Mouse (Mus musculus) thymus, postnatal 14 days (tissue): ENCODE data around the gene Tnfrsf25.
A peak's percentile ranks its signal among the peaks of the same experiment; 100 is the strongest.

Experiments
- DNase-seq: peaks from one replicate; pipeline ENCODE4 v3.0.0; 2021

Tnfrsf25 gene

DNA sequence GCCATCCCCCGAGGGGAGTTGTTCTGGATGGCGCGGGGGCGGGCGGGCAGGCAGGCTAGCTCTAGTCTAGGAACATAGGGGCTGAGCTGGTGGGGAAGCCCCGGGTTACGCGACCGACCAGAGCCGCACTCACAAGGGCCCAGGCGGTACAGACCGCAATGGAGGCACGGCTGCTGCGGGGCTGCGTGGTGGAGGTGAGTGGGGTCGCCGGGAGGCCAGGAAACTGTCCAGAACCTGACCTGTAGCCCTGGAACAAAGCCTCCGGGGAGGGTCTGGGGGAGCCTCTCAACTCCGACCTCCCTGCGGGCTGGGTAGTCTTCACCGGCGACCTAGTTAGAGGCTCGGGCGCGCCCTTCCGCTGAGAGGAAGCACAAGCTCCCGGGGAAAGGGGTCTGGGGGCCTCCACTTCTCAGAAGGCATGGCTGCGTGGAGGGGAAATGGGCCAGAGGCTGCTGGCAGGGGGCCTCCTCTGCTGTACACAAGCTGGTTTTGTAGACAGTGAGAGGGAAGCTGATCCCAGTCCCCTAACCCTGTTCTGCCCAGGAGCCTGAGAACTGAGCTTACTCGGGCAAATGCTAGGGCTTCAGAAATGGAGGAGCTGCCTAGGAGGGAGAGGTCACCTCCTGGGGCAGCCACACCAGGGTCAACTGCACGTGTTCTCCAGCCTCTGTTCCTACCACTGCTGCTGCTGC lies at the start of gene Tnfrsf25:
TSS of gene Tnfrsf25 (plus strand) at position 14 of the 692 bp plus-strand sequence.
- peak; percentile 83 for DNase-seq

DNA sequence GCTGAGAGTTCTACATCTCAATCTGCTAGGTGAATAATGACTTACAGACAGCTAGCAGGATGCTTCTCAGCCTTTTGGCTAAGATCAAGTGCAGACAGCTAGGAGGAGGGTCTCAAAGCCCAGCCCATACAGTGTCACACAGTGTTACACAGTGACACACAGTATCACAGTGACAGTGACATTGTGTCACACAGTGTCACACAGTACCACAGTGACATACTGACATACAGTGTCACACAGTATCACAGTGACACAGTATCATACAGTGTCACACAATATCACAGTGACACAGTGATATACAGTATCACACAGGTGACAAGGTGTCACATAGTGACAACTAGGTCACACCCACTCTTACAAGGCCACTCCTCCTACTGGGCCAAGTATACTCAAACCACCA lies 48.5 kb upstream of the Tnfrsf25 start:
- no peak for DNase-seq

DNA sequence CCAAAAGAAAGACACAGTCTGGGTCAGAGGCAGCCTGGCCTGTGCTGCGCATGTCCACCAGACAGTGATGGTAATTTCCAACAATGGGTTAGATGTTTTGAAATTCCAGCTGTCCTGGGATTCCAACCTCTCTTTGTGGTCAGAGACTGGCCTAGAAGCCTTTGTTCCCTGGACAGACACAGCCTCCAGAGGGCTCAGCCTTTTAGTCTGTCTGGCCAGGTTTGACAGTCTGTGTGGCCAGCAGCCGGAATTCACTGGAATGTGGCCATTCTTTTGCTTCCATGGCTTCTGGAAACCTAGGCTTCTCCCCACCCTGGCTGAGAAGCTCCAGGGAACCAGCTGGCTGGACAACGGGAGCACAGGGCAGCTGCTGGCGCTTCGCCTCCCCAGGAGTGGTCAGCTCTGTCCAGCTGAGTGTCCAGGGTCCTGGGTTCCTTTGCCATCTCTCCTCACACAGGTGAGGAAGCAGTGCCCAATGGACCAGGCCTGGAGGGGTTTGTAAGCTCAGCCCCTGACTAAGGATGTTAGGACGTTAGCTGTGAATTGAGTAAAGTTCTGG lies 47.5 kb upstream of the Tnfrsf25 start:
- no peak for DNase-seq

DNA sequence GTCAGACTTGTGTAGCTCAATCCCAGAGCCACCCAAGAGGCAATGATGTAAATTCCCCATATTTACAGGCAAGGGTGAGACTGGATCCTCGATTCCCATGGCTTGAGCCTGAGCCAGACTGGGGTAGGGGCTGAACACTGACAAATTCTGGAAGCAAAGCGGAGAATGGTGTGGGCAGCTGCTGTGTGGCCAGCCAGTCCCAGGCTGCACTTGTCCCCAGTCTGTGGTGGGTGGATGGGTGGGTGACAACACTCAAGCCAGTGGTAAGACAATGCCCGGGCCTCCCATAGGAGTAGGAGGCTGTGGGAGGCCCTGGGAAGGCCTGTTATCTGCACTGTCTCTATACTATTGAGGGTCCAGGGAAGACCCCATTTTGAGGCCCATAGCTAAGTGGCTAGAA lies 46.5 kb upstream of the Tnfrsf25 start:
- DNase-seq: no peak

DNA sequence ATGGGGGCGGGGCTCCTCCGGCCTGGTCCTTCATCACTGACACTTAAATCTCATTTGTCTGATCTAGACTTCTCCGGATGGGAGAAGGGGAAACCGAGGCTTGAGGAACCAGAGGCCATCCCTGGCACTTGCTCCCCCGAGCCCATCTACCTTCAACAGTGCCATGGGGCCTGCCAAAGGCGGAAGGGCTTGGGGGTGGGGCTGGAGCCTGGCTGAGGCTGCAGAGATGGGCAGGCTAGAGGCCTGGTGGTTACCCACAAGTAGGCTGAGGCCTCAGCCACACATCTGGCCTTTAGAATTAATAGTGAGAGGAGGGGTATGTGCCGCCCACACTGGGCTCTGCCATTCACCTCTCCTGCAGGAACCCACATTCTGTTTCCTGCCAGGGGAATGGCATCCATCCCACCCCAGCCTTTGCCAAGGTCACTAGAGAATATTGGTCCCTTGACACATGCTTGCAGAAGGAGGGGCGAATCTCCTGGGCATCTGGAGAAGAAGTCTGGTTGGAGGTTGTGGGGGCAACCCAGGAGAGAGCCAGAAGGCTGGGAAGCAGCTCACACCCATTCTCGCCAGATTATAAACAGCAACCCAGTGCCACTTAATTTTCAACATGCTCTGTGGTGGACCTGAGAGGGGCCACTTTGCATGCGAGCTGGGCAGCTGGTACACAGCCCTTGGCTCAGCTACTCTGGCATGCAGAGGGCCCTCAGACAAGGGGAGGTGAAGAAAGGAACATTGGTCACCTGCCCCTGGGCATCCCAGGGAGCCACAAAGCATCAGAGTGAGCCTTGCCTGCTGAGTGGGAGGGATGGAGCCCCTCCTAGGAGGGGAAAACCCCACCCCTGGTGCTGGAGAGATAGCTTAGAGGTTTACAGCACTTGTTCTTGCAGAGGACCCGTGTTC lies 45.0 kb upstream of the Tnfrsf25 start:
- DNase-seq: no peak

DNA sequence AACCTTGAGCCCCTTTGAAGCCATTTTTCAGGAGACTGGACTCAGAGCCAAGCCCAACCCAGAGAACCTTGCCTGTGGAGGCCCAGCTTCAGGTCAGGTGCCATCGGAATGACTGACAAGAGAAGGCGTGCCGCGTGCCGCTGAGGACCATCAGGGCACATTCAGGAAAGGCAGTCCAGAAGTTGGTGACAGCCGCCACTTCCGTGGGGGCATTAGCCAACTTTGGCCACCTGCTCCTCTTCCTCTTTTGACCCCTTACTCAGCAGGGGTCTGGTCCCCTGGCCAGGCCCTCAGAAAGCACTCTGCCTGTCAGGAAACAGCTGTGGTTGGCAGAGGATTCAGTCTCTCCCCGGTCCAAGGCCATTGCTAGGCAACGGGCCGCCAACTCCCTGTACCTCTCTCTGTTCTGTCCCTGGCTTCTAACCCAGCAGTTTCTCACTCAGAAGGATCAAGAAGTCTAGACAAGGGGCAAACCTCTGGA lies 43.6 kb upstream of the Tnfrsf25 start, which contains the start of gene Plekhg5:
TSS of gene Plekhg5 (plus strand) at position 378 of the 481 bp plus-strand sequence.
- DNase-seq: no peak

DNA sequence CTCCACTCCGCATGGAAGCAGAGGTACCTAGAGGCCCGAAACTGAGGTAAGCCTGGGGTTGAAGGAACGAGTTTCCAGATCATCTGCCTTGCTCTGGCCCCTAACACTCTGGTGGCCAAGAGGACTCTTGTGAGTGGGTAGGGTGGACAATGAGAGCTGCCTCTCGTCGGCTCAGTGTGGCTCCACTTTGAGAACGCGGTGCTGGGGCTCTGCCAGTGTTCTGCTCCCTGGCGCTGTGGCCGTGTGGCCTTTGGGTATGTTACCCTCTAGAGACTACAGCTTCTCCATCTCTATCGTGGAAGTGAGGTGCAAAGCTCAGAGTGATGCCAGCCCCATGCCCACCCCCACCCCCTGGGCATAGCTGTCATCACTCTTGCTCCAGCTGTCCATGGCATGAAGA lies 43.1 kb upstream of the Tnfrsf25 start:
- DNase-seq: no peak

DNA sequence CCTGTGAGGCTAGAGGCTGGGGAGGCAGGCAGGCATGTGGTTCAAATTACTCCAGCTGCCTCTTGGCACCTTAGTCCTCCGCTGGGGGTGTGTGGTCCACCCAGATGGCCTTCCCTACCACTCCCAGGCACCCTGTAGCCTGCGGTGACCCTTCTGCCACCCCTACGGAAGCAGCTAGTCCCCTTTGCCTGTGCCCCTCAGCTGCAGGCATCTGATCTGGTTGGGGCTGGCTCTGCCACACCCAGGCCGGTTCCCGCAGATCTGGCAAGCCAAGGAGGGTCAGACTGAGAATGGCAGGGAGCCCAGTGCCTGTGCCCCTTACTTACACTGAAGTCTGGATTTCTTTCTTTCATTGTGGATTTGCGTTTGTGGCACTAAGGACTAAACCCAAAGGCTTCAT lies 42.0 kb upstream of the Tnfrsf25 start:
- DNase-seq: no peak

DNA sequence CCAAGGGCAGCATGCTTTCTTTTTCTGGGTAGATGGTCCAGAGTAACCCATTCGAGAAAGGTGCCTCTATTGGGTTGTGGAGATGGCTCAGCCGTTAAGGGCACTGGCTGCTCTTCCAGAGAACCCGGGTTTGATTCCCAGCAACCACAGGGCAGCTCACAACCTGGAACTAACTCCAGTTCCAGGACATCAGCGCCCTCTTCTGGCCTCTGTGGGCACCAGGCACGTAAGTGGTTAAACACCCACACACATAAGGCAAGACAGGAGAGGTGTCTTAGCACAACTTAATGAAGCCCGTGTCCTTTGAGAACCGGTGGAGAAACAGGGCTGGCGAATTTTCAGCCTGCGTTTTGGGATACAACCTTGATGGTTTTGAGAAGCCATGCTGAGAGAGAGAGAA lies 41.2 kb upstream of the Tnfrsf25 start:
- no peak for DNase-seq

DNA sequence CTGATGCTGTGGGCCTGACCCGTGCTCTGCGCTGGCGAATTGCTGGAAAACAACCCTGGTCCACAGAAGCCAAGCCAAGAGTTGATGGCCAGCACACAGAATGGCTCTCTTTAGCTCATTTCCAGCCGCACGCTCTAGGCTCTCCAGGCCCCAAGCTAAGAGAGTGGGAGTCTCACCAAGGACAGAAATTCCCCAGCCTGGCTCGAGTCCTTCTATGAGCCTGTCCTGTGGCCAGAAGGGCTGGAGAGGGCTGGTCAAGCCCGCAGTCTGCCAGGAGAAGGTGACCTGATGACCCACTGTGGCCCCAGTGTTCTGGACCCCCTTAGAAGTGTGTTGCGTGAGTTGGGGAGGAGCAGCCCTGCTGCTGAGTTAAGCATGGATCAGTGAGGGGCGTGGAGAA lies 38.5 kb upstream of the Tnfrsf25 start:
- no peak for DNase-seq

DNA sequence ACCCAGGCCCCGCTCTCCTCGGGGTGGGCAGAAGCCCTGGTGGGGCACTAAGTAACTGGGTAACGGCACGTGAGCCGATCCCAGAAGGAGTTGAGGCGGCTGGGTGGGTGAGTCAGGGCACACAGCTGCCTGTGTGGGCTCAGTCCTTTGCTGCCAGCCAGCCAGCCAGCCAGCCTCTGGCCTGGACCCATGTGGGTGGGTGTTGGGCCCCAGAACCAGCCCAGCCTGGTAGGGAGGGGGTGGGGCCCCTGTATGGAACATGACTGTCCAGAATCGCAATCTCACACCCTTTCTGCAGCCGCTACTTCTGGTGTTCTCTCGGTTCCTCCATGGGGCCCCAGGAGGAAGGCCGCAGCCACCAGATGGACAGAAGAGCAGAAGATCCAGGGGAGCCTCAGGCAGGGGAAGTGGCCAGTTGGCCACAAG lies 37.6 kb upstream of the Tnfrsf25 start:
- DNase-seq: no peak

DNA sequence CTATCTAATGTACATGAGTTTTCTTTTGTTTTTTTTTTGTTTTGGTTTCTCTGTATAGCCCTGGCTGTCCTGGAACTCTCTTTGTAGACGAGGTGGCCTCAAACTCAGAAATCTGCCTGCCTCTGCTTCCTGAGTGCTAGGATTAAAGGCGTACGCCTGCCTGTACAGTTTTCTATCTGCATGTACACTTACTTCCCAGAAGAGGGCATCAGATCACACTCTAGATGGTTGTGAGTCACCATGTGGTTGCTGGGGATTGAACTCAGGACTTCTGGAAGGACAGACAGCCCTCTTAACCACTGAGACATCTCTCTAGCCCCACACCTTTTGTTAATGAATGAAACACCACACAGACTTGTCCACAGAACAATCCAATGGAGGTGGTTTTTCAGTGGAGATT lies 36.5 kb upstream of the Tnfrsf25 start:
- no peak for DNase-seq

DNA sequence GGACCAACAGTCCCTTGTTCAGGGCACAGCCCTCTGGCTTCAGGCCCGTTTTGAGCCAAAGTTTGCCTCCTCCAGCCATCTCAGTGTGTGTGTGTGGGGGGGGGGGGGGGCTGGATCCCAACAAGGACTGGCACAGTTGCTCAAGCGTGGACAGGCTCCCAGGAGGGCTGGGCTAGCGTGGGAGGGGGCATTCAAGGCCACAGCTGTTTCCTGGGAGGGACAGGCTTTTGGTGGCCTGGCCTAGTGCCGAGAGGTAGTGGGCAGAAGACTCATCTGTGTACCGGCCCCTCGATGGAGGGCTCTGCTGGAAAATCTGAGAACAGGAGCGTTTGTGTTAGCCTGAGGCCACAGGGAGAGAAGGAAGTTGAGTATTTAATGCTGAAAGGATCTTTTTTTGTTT lies 35.8 kb upstream of the Tnfrsf25 start:
- no peak for DNase-seq

DNA sequence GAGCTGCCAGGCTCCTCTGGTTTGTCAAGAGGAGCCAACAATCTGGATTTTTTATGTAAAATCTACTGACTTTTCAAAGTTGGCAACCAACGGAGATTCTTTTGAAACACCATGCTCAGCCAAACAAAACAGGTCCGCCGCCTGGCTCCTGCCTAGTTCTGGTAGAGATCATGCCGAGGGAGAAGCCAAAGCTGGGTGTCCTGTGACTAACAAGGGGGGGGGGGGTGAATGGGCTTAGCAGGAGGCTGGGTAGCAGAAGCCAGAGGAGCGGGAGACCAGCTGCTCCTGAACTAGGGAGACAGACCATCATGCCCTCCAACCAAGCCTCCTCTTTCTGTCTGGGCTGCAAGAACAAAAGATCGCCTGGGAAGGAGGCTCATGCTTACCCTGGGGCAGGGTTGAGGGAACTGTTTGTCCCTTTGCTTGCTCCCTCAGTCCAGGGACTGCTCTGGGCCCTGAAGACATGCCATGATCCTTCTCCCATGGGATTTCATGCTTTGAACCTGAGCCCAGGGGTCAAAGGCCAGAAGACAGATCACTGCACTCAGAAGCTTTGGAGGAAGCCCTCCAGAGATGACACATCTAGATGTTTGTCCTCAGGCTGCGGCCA lies 32.0 kb upstream of the Tnfrsf25 start:
- no peak for DNase-seq

DNA sequence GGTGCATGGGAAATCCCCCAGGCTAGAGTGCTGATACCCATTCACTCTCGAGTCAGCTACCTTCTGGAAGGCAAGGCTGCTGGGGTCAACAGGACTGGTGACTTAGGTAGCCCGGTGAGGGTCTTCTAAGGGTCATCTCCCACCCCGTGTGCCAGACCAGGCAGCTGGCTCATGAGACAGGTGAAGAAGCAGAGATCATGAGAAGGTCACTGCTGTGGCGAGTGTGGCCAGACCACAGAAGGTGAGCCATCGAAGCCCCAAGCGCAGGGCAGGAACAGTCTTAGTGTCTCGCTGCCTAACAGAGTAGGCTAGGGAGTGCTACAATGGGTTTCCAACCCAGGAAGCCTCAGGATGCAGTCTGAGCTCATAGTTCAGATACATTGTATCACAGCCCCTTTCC lies 31.1 kb upstream of the Tnfrsf25 start:
- no peak for DNase-seq

DNA sequence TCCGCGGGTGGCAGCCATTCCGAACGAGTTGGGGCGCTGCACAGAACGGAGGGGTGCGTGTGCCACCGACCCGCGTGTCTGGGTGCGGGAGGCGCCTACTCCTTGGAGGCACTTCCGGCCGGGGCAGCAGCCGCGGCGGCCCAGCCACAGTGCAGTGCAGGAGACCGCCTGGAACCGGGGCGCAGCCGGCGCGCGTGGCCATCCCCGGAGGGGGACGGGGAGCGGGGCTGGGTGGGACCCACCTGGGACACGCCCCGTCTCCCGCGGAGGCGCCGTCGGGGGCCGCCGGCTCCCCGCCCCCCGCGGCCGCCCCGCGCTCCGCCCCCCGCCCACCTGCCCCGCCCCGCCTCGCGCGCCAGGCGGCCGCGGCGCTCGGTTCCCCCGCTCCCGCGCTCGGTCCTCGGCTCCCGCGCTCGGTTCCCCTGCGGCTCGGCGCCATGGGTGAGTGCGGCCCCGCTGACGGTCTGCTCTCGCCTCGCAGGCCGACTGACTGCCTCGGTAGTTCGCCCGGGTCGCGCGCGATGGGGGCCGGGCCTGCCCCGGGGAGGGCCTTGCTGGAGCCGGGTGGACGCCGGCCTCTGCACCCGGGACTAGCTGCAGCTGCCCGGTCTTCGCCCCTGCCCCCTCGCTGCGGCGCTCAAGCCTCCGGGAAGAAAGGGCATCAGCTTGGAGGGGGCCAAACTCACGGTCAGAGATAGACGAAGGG lies 29.1 kb upstream of the Tnfrsf25 start:
- DNase-seq: peak; percentile 81

DNA sequence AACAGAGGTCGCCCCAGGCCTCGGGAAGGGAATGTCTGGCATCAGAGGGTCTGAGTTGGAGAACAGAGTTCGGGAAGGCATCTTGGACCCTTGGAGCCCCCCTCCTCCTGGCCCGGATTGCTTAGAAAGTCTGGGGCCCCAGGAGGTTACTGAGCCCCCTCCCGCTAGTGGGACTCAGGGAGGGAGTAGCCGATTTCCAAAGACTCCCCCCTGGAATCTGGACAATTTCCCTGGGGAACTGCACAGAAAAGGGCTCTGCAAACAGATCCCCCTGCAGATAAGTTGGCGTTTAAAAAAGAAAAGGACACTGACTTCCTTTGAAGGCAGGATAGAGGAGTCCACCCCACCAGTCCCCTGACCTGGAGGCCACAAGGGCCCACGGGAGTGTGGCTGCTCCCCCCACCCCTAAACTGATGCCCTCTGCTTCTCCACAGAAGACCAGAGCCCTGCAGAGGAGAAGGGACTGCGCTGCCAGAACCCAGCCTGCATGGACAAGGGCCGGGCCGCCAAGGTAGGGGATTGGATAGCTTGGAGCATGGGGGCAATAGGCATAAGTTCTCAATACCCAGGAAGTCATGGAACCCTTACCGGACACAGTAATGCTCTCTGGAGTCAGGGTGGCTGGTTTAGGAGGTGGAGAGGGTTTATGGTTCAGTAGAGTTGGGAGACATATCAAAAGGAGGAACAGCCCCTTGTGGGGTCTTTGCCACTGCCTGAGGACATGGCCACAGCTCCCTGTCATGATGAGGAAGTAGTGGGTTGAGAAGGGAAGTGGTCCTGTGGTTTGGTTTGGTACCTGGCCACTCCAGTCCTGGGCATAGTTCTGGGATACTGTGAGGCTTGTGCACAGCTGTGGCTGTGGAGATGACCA lies 28.3 kb upstream of the Tnfrsf25 start:
- no peak for DNase-seq

DNA sequence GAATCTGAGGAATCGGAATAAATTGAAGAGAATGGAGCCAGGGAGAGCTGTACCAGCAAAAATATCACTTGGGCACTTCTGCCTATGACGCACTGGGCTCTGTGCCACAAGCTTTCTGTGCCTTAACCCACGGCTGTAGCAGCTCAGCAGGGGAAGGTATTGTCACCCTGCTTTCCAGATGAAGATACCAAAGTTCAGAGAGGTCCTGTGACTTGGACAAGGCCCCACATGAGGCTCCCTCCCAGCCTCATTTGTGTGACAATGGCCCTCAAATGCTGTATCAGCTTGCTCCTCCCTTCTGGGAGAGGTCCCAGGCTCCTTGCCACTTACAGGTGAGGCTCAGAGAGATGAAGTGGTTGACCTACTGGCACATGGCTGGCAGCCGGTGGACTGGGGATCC lies 27.6 kb upstream of the Tnfrsf25 start:
- DNase-seq: no peak

DNA sequence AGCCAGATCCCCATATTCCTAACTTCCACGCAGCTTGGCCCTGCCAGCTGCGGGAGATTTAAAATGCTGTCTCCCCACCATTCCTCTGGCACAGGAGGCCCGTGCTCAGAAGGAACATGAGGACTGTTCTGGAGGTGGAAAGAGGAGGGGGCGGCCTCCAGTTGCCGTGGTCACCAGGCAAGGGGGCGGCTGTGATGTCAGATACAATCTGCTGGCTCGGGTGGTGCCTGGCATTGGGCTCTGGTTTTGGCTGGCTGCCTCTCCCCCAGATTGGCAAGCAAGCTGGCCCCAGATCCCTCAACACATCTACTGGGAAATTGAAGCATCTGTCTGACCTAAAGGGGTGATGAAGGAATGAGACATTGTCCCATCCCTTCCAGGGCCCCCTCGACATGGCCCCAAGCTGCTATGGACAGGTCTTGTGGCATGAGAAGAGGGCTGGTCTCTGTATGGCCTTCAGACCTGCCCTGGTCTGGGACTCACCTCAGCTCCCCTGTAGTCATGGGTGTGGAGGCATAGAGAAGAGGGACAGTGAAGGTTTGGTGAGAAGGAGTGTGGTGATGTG lies 27.1 kb upstream of the Tnfrsf25 start:
- DNase-seq: no peak

DNA sequence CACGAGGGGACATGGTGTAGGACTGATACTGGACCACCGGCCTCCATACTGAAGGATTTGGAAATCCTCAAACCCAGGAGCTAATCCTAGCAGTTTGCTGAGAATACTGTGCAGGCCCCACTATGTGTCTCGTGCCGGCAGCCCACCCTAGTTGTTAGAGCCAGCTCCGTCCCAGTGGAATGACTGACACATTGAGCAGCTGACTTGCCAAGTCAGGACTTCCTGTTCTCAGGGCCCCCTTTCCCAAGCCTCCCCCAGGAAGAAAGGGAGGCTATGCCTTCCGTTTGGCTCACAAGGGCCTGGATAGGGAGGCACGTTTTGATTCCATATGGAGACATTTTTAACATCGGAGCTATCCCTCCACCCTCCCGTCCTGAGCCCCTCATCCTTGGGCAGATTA lies 25.5 kb upstream of the Tnfrsf25 start:
- DNase-seq: no peak

DNA sequence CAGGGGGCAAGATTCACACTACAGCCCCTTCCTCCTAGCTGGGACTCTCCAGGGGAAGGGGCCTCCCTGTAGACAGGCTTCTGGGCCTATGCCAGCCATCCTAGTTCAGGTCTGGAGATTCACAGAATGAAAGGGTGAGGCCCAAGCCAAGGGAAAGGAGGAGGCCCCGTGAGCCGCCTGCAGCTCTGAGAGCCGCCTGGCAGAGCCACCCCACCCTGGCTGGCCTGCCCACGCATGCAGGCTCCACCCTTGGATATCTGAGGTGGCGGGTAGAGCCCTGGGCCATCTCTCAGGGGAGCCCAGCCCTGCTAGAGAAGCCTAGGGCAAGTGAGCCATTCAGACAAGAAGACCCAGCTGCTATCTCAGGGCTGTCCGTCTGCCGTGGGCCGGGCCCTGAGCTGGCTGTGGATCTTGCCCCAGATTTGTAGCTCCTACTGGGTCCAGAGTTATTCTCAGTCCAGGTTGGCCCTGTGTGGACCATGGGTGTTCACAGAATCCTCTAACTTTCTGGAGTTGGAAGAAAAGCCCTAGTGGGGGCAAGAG lies 22.9 kb upstream of the Tnfrsf25 start:
- no peak for DNase-seq
